7 mouse cellular contexts compared by ENCODE assay signal in the genomic region with DNA sequence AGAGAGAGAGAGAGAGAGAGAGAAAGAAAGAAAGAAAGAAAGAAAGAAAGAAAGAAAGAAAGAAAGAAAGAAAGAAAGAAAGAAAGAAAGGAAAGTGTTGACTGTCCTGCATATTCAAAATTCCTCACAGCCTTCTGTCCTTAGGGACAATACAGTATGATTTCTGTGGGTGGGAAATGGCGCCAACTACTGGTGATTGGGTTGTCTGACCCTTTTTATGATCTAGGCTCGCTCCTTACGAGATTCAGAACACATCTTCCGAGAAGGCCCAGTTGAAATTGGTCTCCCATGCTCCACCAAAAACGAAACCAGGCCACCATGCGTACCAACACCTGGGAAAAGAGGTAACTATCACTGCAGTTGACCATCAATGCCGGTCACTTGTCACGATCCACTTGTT.
DNase-seq lines count a peak whose midpoint lies in the region; ATAC-seq lines count a peak whose summit lies in the region.

No protein-coding gene starts in this region.

- H3K4me2 ChIP-seq in midbrain, embryonic 14.5 days (ENCODE audit: low read length), result no peak overlapping the region
- H3K4me2 ChIP-seq in midbrain, embryonic 16.5 days (ENCODE audit: low read length), result no peak overlapping the region

- H3K9me3 ChIP-seq in midbrain, embryonic 14.5 days (ENCODE audit: control insufficient read depth, low read length), result no peaks in the 10 kb centered on the region
- no peaks in the 10 kb centered on the region for H3K9me3 ChIP-seq in midbrain, embryonic 16.5 days (replicated peaks; ENCODE audit: control insufficient read depth, low read length, poor library complexity, severe bottlenecking)

- H3K4me3 ChIP-seq in midbrain, embryonic 14.5 days (replicated peaks; ENCODE audit: low read depth, low read length), result no peak overlapping the region
- H3K4me3 ChIP-seq in midbrain, embryonic 16.5 days (ENCODE audit: low read depth, low read length), result no peak overlapping the region

- H3K4me1 ChIP-seq in midbrain, embryonic 14.5 days (ENCODE audit: control insufficient read depth, insufficient read depth, low read length), result no peaks in the 10 kb centered on the region
- H3K4me1 ChIP-seq in midbrain, embryonic 16.5 days (ENCODE audit: control insufficient read depth, insufficient read depth, low read length), result no peaks in the 10 kb centered on the region

- H3K27ac ChIP-seq in midbrain, embryonic 14.5 days (replicated peaks; ENCODE audit: low read depth, low read length), result no peak overlapping the region
- H3K27ac ChIP-seq in midbrain, embryonic 16.5 days (ENCODE audit: low read length), result no peak overlapping the region

- WGBS in midbrain, embryonic 14.5 days, result 68% methylated on average over 8 of the region's 8 CpGs
- WGBS in midbrain, embryonic 16.5 days, result 65% methylated on average over 8 of the region's 8 CpGs

- H3K27me3 ChIP-seq in midbrain, embryonic 14.5 days (ENCODE audit: control insufficient read depth, insufficient read depth, low read length), result no peaks in the 10 kb centered on the region
- H3K27me3 ChIP-seq in midbrain, embryonic 16.5 days (ENCODE audit: control insufficient read depth, insufficient read depth, low read depth, low read length), result no peaks in the 10 kb centered on the region

- no peak for ATAC-seq in midbrain, embryonic 14.5 days (ENCODE audit: low FRiP score, low TSS enrichment)
- no peak for ATAC-seq in midbrain, embryonic 16.5 days
- ATAC-seq in inflammation-experienced regulatory T-cells, adult 6 months, result peak; percentile 55

- H3K9ac ChIP-seq in midbrain, embryonic 14.5 days (replicated peaks; ENCODE audit: low read length), result no peak overlapping the region
- H3K9ac ChIP-seq in midbrain, embryonic 16.5 days (ENCODE audit: low read depth, low read length), result no peak overlapping the region

- no peaks in the 10 kb centered on the region for H3K36me3 ChIP-seq in midbrain, embryonic 14.5 days (ENCODE audit: control insufficient read depth, insufficient read depth, low read length)
- no peaks in the 10 kb centered on the region for H3K36me3 ChIP-seq in midbrain, embryonic 16.5 days (ENCODE audit: control insufficient read depth, insufficient read depth, low read length)

- DNase-seq in midbrain, embryonic 14.5 days, result peak; percentile 33
- peak; percentile 67 for DNase-seq in R1 (ENCODE audit: low read depth, low spot score)
- DNase-seq in cerebellum, postnatal 14 days, result peak; percentile 30 to 51
- DNase-seq in lung, postnatal 14 days, result peak; percentile 70
- peak; percentile 21 to 26 for DNase-seq in thymus, adult 18-20 months
